Mouse (Mus musculus) yolk sac, embryonic 10.5 days (tissue): ENCODE measurements around the gene Trhr2.

Source experiments
- DNase-seq: peaks from one replicate; pipeline ENCODE4 v3.0.0-alpha.2; 2017; ENCODE audit warnings: low spot score

Trhr2 gene

DNA sequence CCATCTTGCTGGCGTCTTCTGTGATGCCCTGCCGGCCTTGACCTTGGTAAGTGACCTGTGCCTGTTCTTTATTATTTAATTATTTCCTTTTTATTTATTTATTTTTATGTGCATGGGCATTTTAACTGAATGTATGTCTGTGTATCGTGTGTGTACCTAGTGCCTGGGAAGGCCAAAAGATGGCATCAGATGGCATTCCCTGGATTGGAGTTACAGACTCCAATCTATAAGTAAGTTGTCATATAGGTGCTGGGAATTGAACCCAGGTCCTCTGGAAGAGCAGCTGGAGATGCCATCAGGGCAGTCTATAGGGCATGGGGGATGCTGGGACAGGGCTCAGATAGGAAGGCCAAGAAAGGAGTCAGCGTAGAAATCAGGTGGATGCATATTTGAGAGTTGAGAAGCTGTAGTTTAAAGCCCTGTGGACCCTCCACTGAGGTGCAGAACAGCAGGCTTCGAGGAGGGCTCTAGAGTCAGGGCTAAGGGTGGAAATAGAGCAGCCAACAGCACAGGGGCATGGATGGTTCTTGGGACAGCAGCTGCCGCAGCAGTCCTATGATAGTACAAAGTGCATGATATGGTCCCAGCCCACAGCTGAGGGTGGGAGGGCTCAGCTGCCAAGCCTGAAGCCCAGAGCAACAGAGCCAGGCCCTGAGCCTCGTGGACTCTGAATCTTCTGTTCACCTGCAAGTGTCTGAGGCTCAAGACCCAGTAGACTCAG, at the start of gene Trhr2:
Trhr2 (minus strand) TSS at position 51 of the 721 bp plus-strand sequence.
- DNase-seq: no peak

DNA sequence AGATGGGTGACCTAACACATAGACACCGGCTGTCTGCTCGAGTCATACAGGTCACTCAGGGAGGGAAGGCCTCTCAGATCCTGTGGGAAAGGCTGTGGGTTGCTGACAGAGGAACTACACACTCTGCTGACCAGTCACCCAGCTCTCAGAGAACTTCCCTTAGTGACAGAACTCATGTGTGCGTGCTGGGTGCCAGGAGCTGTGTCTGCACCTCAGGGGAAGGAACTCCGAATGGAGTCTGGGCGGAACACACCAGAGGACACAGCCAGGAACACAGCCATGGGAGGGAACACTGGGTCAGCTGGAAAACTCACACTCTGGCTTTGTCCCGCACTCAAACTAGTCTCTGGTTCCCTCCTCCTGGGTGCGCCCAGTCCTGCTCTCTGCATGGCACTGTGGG, 47.1 kb upstream of the Trhr2 start:
- DNase-seq: no peak

DNA sequence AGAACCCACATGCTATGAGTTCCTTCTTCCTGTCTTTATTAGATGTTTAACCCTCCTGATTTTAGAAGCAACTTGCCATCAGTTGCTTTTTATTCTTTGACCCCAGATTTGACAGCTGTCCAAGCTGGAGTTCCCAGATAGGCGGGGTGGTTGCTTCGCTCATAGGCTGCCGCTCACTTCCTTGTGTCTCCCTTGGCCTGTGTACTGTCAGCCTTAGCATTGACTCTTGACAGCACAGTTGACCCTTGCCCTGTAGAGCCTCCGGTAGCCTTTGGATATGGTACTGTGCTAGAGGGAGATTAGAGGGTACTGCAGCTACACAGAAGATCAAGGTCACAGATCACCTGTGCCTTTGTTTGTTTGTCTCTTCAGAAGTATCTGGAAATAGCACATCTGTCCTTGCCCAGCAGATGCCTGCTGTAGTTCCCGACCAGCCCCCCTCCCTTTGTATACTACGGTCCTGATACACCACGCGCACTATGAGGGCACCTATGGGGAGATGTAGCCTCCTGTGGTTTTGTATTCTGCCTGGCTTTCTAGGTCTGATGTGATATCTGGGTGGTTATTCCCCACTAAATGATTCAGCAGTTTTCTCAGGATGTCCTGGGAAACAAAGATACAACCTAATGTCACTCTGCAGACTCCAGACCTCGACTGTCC, 44.7 kb upstream of the Trhr2 start:
- DNase-seq: peak; percentile 78

DNA sequence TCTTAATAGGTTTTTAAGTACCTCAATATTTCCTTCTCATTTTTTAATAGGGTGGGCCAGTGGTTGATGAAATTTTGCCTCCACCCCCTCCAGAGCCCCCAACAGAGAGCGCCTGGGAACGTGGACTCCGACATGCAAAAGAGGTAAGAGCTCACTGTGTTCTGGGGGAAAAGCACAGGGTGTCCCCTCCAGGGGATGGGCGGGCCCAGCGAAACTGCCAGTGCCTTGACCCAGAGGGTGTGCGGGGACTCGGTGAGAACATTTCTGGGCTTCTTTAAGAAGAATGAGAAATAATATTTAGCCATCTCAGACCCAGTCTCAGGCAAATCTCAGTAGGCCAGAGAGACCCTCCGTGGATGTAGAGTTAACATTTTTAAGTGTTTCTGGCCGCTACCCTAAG, 37.6 kb upstream of the Trhr2 start:
- no peak for DNase-seq

DNA sequence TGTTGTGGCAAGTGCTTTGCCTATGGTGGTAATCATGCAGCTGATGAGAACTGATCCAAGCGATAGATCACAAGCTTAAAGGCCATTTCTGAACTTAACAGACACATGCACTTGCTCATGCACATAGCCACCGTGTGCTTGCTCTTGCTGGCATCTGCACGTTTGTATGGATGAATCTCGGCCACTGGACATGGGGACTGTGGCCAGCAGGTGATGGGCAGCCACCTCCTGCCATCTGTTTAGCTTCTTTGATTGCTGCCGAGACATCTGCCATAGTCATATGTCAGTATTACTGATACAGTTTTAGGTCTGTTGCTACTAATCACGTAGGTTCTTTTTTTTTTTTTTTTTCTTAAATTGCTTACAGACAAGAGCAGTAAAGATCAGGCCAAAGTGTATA, 34.7 kb upstream of the Trhr2 start:
- no peak for DNase-seq

DNA sequence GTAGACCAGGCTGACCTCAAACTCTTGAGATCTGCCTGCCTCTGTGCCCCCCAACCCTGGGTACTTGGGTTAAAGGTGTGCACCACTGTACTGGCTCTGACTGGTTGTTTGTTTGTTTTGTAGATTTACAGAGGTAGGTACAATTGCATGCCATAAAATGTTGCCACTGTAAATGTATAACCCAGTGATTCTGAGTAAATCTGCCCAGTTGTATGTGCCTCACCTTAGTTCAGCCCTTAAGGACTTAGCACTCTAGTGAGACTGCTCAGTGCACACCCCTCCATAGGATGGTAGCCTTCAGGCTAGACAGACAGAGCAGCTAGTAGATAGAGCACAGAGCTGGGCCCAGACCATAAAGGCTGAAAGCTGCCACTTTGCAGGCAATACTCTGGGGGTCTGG, 33.2 kb upstream of the Trhr2 start:
- DNase-seq: no peak

DNA sequence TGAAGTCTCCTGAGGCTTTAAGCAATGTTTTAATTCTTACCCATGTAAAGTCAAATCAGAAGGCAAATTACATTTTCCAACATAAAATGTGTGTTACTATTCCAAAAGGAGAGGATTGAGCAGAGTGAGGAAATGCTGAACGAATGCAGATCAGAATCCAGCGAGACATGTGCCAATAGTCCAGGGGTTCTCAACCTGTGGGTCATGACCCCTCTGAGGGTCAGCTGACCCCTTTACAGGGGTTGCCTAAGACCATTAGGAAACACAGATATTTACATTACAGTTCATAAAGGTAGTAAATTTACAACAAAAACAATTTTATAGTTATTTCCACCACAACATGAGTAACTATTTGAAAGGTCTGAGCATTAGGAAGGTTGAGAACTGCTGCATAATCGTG, 30.2 kb upstream of the Trhr2 start:
- DNase-seq: no peak

DNA sequence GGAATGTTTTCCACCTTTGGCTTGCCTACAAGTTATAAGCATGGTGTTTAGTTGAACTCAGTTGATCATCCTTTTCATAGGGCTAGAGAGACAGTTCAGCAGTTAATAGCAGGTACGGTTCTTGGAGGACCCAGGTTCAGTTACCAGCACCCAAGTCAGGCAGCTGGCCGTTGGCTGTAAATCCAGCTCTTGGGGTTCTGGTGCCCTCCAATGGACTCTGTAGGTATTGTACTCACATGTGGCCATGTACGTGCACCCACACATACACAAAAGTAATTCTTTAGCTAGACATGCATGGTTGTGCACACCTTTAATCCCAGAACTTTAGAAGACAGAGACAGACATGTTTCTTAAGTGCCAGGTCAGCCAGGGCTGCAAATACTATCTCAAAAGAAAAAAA, 28.8 kb upstream of the Trhr2 start:
- DNase-seq: no peak

DNA sequence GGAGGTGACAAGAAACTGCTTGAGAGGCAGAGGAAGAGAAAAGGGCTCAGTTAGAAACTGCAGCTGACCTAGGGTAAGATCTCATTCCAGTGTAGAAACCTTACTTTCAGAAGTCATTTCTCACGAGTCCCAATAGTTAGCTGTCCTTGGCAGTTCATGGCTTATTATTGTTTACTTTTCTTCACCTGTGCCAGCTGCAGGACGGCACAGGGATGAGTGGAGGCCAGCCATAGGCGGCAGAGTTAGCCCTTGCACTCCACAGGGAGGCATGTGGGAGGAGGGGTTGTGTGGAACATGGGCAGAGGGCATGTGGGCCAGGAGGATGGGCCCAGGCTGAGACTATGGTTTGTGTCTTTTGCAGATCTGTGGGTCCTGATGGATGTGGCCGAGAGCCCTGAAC, 22.5 kb upstream of the Trhr2 start:
- no peak for DNase-seq

DNA sequence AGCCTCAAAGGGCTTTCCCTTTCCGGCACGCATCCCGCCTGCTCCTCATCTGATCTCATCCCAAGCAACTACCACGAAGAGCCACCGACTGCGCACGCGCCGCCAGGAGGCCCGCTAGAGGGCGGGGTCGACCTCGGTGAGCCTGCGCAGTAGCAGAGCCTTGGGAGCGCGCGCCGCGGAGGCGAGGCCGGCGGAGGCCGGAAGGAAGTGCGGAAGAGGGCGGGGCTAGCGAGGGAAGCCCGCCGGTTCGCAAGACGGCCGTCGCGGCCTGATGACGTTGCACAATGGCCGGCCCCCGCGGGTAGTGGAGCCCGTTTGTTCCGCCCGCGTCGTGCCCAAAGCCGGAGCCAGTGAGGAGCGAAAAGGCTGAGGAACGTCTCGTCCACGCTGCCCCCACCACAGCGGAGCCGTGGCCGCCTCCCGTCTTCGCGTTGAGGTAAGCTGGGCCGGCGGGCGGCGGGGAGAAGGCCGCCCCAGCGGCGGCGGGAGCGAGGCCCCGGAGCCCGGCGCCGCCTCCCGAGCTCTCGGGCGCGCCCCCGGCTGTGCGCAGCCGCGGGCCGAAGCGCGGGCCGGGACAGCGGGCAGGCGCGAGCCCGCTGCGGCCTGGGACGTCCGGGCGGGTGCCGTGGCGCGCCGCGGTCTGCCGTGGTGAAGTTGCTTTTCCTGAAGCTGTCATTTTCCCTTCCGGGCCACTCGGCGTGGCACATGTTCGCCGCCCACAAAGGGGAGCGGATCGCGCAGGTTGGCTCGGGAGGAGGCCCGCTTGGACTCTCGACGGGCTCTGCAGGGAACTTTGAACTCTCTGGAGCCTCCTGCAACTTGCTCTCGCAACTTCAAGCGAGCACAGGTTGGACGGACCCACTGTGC, 16.1 kb upstream of the Trhr2 start, which contains the start of gene Zc3h18:
Zc3h18 (plus strand) TSS at position 245 of the 867 bp plus-strand sequence.
- DNase-seq: peak; percentile 98

DNA sequence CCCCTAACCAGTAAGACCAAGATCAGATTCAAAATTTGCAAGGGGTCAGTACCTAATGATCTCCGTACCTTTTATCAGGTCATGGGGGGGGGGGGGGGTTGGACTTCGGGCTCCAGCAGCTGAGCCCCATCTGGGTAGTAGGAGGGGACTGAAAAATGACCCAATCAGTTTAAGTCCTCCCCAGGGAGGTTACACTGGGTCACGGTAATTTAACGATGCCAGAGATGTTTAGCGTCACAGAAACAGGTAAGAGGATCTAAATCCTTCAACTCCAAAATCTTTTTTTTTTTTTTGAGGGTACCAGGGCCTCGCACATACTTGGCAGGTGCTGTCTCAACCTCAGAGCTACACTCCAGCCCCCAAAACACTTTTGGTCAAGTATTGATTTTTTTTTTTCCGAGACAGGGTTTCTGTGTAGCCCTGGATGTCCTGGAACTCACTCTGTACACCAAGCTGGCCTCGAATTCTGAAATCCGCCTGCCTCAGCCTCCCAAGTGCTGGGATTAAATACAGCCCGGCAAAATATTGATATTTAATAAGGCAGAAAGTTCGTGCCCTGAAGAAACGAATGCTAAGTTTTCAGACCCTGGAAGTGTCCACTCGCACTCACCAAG, 15.3 kb upstream of the Trhr2 start:
- no peak for DNase-seq

DNA sequence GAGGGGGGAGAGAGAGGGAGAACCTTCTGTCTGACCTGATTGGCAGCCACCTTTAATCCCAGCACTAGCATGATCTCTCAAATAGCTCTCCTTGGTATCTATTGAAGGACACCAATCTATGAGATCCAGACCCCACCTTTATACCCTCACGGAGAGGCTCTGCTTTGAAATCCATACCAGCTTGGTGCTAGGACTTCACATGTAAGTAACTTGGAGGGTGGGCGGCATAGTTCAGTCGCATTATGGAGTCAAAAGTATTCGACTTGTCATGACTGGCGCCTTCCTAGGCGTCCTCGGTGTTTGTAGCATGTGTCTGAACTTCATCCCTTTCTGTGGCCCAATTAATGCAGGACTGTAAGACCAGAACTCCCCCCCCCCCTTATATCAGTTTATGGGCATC, 14.8 kb upstream of the Trhr2 start:
- DNase-seq: no peak

DNA sequence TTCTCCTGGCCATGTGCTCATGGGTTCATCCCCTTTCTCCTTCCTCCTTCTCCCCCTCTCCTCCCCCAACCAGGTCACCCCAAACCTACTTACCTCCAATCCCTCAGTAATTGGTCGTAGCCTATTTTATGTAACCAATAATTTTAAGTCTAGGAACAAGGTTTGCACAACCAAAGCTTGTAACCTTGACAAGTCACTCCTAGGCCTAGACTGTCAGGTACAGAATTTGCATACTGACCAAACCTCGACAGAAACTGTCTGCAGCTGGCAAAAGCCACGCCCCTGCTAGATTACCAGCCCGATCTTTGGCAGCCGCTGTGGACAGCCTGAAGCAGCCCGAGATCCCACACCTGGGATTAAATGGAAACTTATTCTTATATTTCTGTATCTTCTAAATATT, 11.2 kb upstream of the Trhr2 start:
- no peak for DNase-seq

DNA sequence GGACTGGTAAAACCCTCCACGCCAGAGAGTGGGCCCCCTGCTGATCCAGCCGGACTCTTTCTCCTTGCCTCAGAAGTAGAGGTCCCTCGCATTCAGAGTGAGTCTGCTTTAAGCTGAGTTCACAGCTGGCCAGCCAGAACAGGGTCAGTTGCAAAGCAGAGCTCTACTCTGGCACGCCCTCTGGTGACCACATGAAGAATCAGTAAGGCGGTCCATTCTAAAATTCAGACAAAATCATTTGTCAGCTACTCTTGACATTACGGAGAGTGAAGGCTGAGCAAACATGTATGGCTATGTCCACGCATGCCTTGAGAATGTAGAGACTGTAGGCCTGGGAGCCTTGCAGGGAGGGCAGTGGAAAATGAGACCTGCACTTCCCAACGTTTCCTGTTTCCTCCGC, 9.1 kb upstream of the Trhr2 start:
- peak; percentile 50 for DNase-seq

DNA sequence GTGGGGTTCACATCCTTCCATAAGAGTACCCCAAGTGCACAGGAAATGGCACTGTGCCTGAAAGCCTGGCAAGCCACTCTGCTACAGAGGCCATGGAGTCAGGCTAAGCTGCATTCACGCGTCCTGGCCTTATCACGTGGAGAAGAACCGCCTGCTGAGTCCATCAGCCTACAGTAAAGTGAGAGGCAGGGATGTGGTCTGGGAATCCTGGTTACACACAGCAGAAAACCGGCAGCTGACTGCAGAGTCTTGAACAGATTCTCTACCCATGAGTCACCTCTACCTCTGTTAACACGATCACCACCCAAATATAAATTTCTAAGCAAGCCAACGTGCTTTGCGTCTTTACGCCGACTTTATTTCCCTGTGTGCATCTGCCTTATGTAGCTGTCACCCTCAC, 7.9 kb upstream of the Trhr2 start:
- no peak for DNase-seq

DNA sequence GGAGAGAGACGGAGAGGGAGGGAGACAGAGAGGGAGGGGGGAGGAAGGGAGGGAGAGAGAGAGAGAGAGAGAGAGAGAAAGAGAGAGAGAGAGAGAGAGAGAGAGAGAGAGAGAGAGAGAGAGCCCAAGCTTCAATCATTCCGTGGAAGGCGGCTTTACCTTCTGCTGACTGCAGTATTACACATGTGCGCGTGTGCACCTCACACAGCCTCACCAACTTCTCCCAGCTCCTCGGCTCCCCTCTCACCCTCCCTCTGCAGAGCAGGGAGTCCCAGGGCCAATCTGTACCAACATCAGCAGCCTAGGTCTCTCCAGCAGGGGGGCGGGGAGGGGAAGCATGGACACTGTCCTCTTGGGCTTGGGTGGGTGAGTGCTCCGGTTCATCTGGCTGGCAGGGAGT, 2.4 kb upstream of the Trhr2 start:
- DNase-seq: no peak

DNA sequence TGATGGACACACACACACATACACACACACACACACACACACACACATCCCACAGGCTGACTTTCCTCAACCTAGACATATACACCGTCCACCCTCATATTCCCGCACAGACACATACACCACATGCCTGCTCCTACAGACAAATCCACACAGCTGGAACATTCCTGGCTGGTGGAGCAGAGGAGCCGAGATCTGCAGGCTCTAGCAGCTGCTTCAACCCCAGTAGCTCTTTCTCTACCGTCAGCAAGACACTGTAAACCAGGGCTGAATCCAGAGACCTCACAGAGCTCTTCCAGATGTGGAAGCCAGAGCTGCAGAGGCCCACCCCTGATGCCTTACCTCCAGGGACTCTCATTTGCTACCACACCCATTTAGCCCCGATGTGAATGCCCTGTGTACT, 1.7 kb upstream of the Trhr2 start:
- no peak for DNase-seq

DNA sequence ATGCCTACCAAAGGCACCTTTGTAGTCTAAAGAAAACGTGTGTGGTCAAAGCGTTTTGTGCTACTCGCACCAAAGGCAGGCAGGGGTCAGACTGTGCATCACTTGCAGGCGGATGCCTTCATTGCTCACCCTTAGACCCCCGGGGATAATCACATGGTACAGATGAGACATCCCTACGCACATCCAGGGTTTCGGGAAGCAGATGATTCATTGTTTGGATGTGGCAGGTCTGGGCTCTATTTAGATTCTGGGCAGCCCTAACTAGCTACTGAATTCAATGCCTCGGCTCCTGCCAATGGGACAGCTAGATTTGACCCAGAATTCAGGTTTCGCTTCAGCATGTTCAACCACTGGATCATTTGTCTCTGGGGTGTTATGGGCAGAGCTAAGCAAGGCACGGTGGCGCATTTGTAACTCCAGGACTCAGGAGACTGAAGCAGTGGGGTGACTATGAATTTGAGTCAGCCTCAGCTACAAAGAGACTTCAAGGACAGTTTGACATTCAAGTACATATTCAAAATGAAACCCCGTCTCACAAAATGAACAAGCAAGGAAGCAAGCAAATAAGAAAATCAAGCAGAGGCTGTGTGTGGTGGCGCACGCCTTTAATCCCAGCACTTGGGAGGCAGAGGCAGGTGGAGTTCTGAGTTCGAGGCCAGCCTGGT, 1.3 kb downstream of the Trhr2 start:
- DNase-seq: no peak

DNA sequence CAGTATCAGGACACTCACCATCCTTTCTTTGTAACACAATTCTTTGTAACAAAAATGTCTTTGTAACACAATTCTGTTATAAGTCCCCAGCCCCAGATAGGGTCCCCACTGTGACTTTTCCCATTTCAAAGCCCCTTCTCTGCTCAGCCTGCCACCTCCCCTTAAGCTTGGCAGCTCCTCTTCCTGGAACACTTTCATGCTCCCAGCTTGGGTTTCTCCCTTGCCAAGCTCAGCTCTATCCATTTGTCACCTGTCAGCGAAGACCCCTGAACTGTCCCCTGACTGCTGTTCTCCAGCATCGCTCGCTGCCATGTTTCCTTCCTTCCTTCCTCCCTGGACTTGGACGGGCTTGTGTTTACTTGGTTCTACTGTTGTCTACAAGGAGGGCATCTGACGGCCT, 2.9 kb downstream of the Trhr2 start:
- DNase-seq: no peak

DNA sequence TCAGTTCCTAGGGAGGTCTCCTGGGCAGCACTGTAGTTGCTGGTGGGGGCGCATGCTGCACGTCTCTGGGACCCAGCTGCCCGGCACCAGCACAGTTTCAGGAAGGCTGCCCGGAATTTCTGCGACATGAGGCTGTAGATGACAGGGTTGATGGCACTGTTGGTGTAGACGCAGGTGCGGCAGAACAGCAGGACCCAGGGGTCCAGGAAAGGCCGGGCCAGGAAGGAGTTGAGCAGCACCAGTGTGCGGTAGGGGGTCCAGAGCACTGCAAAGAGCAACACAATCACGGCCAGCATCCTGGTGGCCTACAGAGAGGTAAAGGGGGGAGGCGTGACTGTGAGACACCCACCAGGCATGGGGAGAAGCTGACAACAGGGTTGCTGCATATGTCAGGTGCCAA, 3.3 kb downstream of the Trhr2 start:
- DNase-seq: no peak

DNA sequence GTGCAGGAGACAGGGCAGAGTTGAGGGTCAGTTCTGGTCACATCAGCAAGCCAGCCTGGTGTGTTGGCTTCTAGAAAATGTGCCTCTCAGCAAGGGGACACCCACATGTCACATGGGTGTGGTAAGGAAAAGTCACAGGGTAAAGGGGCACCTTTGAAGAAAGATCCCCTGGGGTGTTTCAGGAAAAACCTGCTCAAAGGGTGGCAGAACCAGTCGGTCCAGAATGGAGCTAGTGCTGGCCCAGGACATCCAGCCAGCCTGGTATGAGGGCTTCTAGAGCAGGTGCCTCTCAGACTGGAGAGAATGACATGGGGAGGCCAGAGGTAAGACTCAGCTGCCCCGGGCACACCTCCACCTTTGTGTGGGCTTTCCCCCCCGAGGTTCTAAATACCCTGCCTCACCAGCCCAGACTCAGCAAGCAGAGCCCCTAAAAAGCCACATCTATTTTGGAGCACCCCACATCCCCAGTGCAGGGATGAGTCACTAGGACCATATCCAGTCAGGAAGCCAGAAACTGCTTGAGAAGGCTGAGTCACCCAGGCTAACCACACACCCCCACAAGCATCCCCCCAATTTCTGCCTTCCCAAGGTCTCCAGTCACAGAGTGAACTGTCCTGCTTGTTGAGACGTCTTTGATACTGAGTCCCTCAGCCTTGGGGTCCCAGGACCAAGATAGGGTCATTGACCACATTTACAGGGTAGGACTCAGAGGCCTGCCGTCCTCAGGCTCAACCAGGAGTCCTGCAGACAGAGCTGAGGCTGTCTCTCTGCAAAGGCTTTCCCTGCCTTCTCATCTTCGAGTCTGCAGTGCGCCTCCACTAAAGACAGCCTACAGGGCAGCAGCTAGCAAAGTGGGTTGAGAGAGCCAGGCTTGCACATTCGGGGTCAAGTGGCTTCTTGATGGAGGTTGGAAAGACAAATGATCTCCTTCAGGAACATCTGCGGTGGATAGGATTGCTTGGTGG, 4.6 kb downstream of the Trhr2 start:
- no peak for DNase-seq
